In the genomic region with DNA sequence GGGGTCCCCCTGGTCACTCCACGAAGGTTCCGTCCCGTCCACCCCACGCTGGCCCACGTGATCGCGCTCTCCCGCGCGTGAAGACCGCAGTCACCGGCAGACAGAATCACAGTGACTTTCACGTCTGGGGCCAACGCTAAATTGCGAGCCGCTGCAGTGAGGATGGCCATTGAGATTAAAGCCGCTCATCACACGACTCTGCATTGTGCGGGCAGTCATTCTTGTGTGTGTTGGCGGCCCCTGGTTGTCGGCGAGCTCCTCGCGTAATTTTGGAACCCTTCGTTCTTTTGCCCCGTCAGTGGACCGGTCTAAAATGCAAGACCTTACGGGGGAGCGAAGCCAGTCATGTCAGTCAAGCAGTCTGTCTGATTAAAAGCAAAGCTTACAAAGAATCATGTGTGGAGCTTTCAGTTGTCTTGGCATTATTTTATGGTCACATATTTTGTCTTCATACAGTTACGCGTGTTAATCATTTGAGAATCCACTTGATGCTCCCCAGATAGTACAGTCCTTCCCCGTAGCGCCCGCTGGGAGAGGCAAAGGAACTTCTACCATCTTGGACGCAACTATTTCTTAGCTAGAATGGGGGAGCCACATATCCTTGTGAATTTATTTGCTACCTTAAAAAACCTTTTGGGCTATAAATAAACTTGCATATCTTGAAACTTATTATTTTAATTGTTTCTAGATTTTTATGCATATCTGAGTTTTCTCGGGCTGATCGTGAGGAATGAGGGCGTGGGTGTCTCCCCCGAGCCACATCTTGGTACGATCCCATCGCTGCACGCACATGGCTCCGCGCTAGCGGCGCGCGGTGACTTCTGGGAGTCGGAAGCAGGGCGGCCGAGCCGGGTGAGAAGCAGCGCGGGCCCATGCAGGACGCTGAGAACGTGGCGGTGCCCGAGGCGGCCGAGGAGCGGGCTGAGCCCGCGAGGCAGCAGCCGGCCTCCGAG, we compare ENCODE assay signal across 8 mouse cellular contexts. TPM values are rescaled to one million over a fixed set of nuclear protein-coding genes. Genes with fewer than 3 reads are reported as not detected.
DNase-seq lines count a peak whose midpoint lies in the region; ATAC-seq and TF ChIP-seq lines count a peak whose summit lies in the region.

Gene Eif3b, plus strand, starts transcription at position 840 of the 953 bp plus-strand sequence.

- H3K4me2 ChIP-seq in embryonic facial prominence, embryonic 14.5 days (ENCODE audit: low read depth, low read length) = peak within 1 kb of the TSS; percentile 78
- peak within 1 kb of the TSS; percentile 93 for H3K4me2 ChIP-seq in limb, embryonic 13.5 days (replicated peaks)
- peak within 1 kb of the TSS; percentile 88 for H3K4me2 ChIP-seq in midbrain, embryonic 16.5 days (ENCODE audit: low read length)

- peak within 1 kb of the TSS; percentile 100 for H3K4me3 ChIP-seq in embryonic facial prominence, embryonic 14.5 days (ENCODE audit: low read depth, low read length)
- peak within 1 kb of the TSS; percentile 93 for H3K4me3 ChIP-seq in heart, adult 2 months
- peak within 1 kb of the TSS; percentile 100 for H3K4me3 ChIP-seq in limb, embryonic 13.5 days
- peak within 1 kb of the TSS; percentile 100 for H3K4me3 ChIP-seq in midbrain, embryonic 16.5 days (ENCODE audit: low read depth, low read length)

- peak; percentile 96 for DNase-seq in 3T3-L1 (ENCODE audit: low read depth, low spot score)
- DNase-seq in adrenal gland, postnatal 4 days (ENCODE audit: low spot score in 2 of 2) = peak; percentile 61 to 74
- DNase-seq in embryonic facial prominence, embryonic 14.5 days (ENCODE audit: low spot score) = peak; percentile 96
- peak; percentile 92 to 93 for DNase-seq in heart, adult 2 months
- DNase-seq in kidney, adult 8-10 months = peak; percentile 79 to 89
- DNase-seq in spleen, postnatal 10 days (ENCODE audit: low spot score in 2 of 2) = peak; percentile 89 to 94

- intact Hi-C loops in heart, adult 2 months (cut with DNase I) = loop anchor here (2.0 kb wide), 1 partner anchor 30 kb away; the partner anchor contains the start of gene Snx8

- peaks cover 12% of the 10 kb centered on the region for H3K4me1 ChIP-seq in embryonic facial prominence, embryonic 14.5 days (ENCODE audit: control insufficient read depth, insufficient read depth, low read length)
- peaks cover 6% of the 10 kb centered on the region for H3K4me1 ChIP-seq in heart, adult 2 months (ENCODE audit: control insufficient read depth, insufficient read depth, low read length)
- H3K4me1 ChIP-seq in limb, embryonic 13.5 days = peaks cover 28% of the 10 kb centered on the region
- peaks cover 25% of the 10 kb centered on the region for H3K4me1 ChIP-seq in midbrain, embryonic 16.5 days (ENCODE audit: control insufficient read depth, insufficient read depth, low read length)

- TF ChIP-seq EP300 in heart, adult 2 months (IDR thresholded peaks at IDR 0.05; ENCODE audit: insufficient read depth, low read depth, low read length) = no peak

- TF ChIP-seq CTCF in heart, adult 2 months (IDR thresholded peaks at IDR 0.05) = peak; percentile 29; the same call in 1 of the 2 replicates

- H3K27me3 ChIP-seq in embryonic facial prominence, embryonic 14.5 days (replicated peaks; ENCODE audit: control insufficient read depth, insufficient read depth, low read length) = no peaks in the 10 kb centered on the region
- no peaks in the 10 kb centered on the region for H3K27me3 ChIP-seq in heart, adult 2 months (ENCODE audit: control insufficient read depth, insufficient read depth, low read length)
- no peaks in the 10 kb centered on the region for H3K27me3 ChIP-seq in limb, embryonic 13.5 days
- H3K27me3 ChIP-seq in midbrain, embryonic 16.5 days (ENCODE audit: control insufficient read depth, insufficient read depth, low read depth, low read length) = no peaks in the 10 kb centered on the region

- no peaks in the 10 kb centered on the region for H3K9me3 ChIP-seq in embryonic facial prominence, embryonic 14.5 days (ENCODE audit: control insufficient read depth, low read length)
- H3K9me3 ChIP-seq in limb, embryonic 13.5 days = no peaks in the 10 kb centered on the region
- no peaks in the 10 kb centered on the region for H3K9me3 ChIP-seq in midbrain, embryonic 16.5 days (replicated peaks; ENCODE audit: control insufficient read depth, low read length, poor library complexity, severe bottlenecking)

- H3K79me2 ChIP-seq in heart, adult 2 months (replicated peaks; ENCODE audit: control insufficient read depth, insufficient read depth, low read length) = peaks cover 10% of the 10 kb centered on the region

- H3K36me3 ChIP-seq in embryonic facial prominence, embryonic 14.5 days (ENCODE audit: control insufficient read depth, insufficient read depth, low read length) = 0 out of 2 replicates have a peak, but pooled peaks cover 7% of the 10 kb centered on the region
- no peaks in the 10 kb centered on the region for H3K36me3 ChIP-seq in heart, adult 2 months (ENCODE audit: control insufficient read depth, insufficient read depth, low read length)
- H3K36me3 ChIP-seq in limb, embryonic 13.5 days = peaks cover 13% of the 10 kb centered on the region
- H3K36me3 ChIP-seq in midbrain, embryonic 16.5 days (ENCODE audit: control insufficient read depth, insufficient read depth, low read length) = no peaks in the 10 kb centered on the region

- TF ChIP-seq POLR2A in heart, adult 2 months (IDR thresholded peaks at IDR 0.05; ENCODE audit: insufficient read depth, low read depth, low read length) = peak; percentile 92

- peak; percentile 95 for ATAC-seq in embryonic facial prominence, embryonic 14.5 days (ENCODE audit: low read depth)
- peak; percentile 92 for ATAC-seq in limb, embryonic 13.5 days (ENCODE audit: low FRiP score, low read depth)
- ATAC-seq in midbrain, embryonic 16.5 days = peak; percentile 95

- under 1% methylated on average over 65 of the region's 65 CpGs for WGBS in embryonic facial prominence, embryonic 14.5 days
- under 1% methylated on average over 65 of the region's 65 CpGs for WGBS in heart, adult 2 months
- WGBS in limb, embryonic 13.5 days = under 1% methylated on average over 65 of the region's 65 CpGs
- WGBS in midbrain, embryonic 16.5 days = under 1% methylated on average over 65 of the region's 65 CpGs

- H3K9ac ChIP-seq in embryonic facial prominence, embryonic 14.5 days (ENCODE audit: low read depth, low read length) = peak within 1 kb of the TSS; percentile 97
- H3K9ac ChIP-seq in heart, adult 2 months (ENCODE audit: low read depth, low read length) = peak within 1 kb of the TSS; percentile 96
- peak within 1 kb of the TSS; percentile 98 for H3K9ac ChIP-seq in limb, embryonic 13.5 days
- peak within 1 kb of the TSS; percentile 96 for H3K9ac ChIP-seq in midbrain, embryonic 16.5 days (ENCODE audit: low read depth, low read length)

- peak within 1 kb of the TSS; percentile 98 for H3K27ac ChIP-seq in embryonic facial prominence, embryonic 14.5 days (replicated peaks; ENCODE audit: low read depth, low read length)
- H3K27ac ChIP-seq in heart, adult 2 months = peak within 1 kb of the TSS; percentile 99
- H3K27ac ChIP-seq in limb, embryonic 13.5 days = peak within 1 kb of the TSS; percentile 98
- H3K27ac ChIP-seq in midbrain, embryonic 16.5 days (ENCODE audit: low read length) = peak within 1 kb of the TSS; percentile 93

RNA-seq across cellular contexts. Expression of gene Eif3b, which starts in this region (rescaled TPM):
- 100 to 1,000 TPM; 147 to 157 TPM for total RNA-seq in adrenal gland, postnatal 4 days (2021)
- polyA plus RNA-seq in embryonic facial prominence, embryonic 14.5 days (2014; fragmentation: Nextera tagmentation; extraction: Ambion mirVana) = 130 and 143 TPM in 2 replicates
- 10 to 100 TPM; 86.9 to 95.2 TPM for total RNA-seq in heart, adult 2 months (2021)
- 49.0 and 59.8 TPM in 2 replicates for polyA plus RNA-seq in heart, adult 2 months (2012; rRNA removed)
- polyA plus RNA-seq in limb, embryonic 13.5 days (2015; fragmentation: Nextera tagmentation; extraction: Ambion mirVana) = 101 and 111 TPM in 2 replicates
- 60.2 and 61.1 TPM in 2 replicates for polyA plus RNA-seq in midbrain, embryonic 16.5 days (2015; fragmentation: Nextera tagmentation; extraction: Ambion mirVana)

Comparison
In these comparisons a context has a peak if more than half of its experiments do, and no peak if none do; other contexts are left out.
1. Peak in every context shown above with its lines: DNase-seq, ATAC-seq, H3K4me3 ChIP-seq and H3K27ac ChIP-seq.